Mouse (Mus musculus): Measurements from ENCODE around the gene Csnk1e. TPM values are rescaled to one million over a fixed set of nuclear protein-coding genes. Genes with fewer than 3 reads are reported as not detected.

Csnk1e gene
- polyA plus RNA-seq, 1 experiment: 25.9 TPM

GRCm38 (mm10) chr15:79374760-79375159, 80.6 kb downstream of the Csnk1e start:
- Histone ChIP-seq H3K27ac (ENCODE audit: insufficient read depth, low read depth, low read length) (no peak overlapping the region), H3K27me3 (ENCODE audit: control insufficient read depth, insufficient read depth, low read length) (no peaks in the 10 kb centered on the region), H3K4me1 (ENCODE audit: control insufficient read depth, insufficient read depth, insufficient read length, low read length) (peaks cover 8% of the 10 kb centered on the region), H3K36me3 (ENCODE audit: control insufficient read depth, insufficient read depth, low read length) (peaks cover 15% of the 10 kb centered on the region), H3K4me3 (ENCODE audit: low read depth, low read length) (no peak overlapping the region)
- 79% methylated on average over 3 of the region's 3 CpGs for WGBS
- TF ChIP-seq POLR2A (IDR thresholded peaks at IDR 0.05; ENCODE audit: low read depth, low read length) (no peak), CTCF (IDR thresholded peaks at IDR 0.05; ENCODE audit: extremely low read depth, insufficient read length, insufficient replicate concordance, low read depth, low read length) (no peak)

GRCm38 (mm10) chr15:79370281-79370843, 85.0 kb downstream of the Csnk1e start:
- peaks cover 25% of the 10 kb centered on the region for H3K4me1 ChIP-seq (ENCODE audit: control insufficient read depth, insufficient read depth, insufficient read length, low read length)
- TF ChIP-seq CTCF (IDR thresholded peaks at IDR 0.05; ENCODE audit: extremely low read depth, insufficient read length, insufficient replicate concordance, low read depth, low read length): no peak
- no peak for TF ChIP-seq POLR2A (IDR thresholded peaks at IDR 0.05; ENCODE audit: low read depth, low read length)
- WGBS: 89% methylated on average over 7 of the region's 7 CpGs
- H3K27ac ChIP-seq (ENCODE audit: insufficient read depth, low read depth, low read length): no peak overlapping the region
- peaks cover 11% of the 10 kb centered on the region; the same call in 1 of the 2 replicates for H3K36me3 ChIP-seq (ENCODE audit: control insufficient read depth, insufficient read depth, low read length)
- H3K4me3 ChIP-seq (ENCODE audit: low read depth, low read length): no peak overlapping the region
- H3K27me3 ChIP-seq (ENCODE audit: control insufficient read depth, insufficient read depth, low read length): no peaks in the 10 kb centered on the region

- Histone ChIP-seq H3K4me1 (ENCODE audit: control insufficient read depth, insufficient read depth, insufficient read length, low read length) (peaks cover 25% of the 10 kb centered on the region), H3K27ac (ENCODE audit: insufficient read depth, low read depth, low read length) (peak overlapping the region; percentile 74), H3K36me3 (ENCODE audit: control insufficient read depth, insufficient read depth, low read length) (peaks cover 14% of the 10 kb centered on the region; the same call in 1 of the 2 replicates), H3K27me3 (ENCODE audit: control insufficient read depth, insufficient read depth, low read length) (no peaks in the 10 kb centered on the region), H3K4me3 (ENCODE audit: low read depth, low read length) (no peak overlapping the region)
- TF ChIP-seq POLR2A (IDR thresholded peaks at IDR 0.05; ENCODE audit: low read depth, low read length): no peak
- TF ChIP-seq CTCF (IDR thresholded peaks at IDR 0.05; ENCODE audit: extremely low read depth, insufficient read length, insufficient replicate concordance, low read depth, low read length): no peak
- WGBS: 66% methylated on average over 15 of the region's 15 CpGs
Measured at GRCm38 (mm10) chr15:79369452-79370280, 85.7 kb downstream of the Csnk1e start.

GRCm38 (mm10) chr15:79368861-79369440, 86.4 kb downstream of the Csnk1e start:
- 56% methylated on average over 8 of the region's 8 CpGs for WGBS

GRCm38 (mm10) chr15:79368313-79368811, 87.0 kb downstream of the Csnk1e start:
- Histone ChIP-seq H3K4me1 (ENCODE audit: control insufficient read depth, insufficient read depth, insufficient read length, low read length) (peaks cover 25% of the 10 kb centered on the region), H3K27ac (ENCODE audit: insufficient read depth, low read depth, low read length) (peak overlapping the region; percentile 74), H3K27me3 (ENCODE audit: control insufficient read depth, insufficient read depth, low read length) (no peaks in the 10 kb centered on the region), H3K4me3 (ENCODE audit: low read depth, low read length) (peak overlapping the region; percentile 14; the same call in 1 of the 2 replicates), H3K36me3 (ENCODE audit: control insufficient read depth, insufficient read depth, low read length) (peaks cover 18% of the 10 kb centered on the region; the same call in 1 of the 2 replicates)
- 16% methylated on average over 14 of the region's 14 CpGs for WGBS
- TF ChIP-seq CTCF (IDR thresholded peaks at IDR 0.05; ENCODE audit: extremely low read depth, insufficient read length, insufficient replicate concordance, low read depth, low read length) (no peak), POLR2A (IDR thresholded peaks at IDR 0.05; ENCODE audit: low read depth, low read length) (no peak)

More at GRCm38 (mm10) chr15:79368861-79369440, 86.4 kb downstream of the Csnk1e start:
- Histone ChIP-seq H3K4me1 (ENCODE audit: control insufficient read depth, insufficient read depth, insufficient read length, low read length) (peaks cover 25% of the 10 kb centered on the region), H3K27ac (ENCODE audit: insufficient read depth, low read depth, low read length) (peak overlapping the region; percentile 74), H3K27me3 (ENCODE audit: control insufficient read depth, insufficient read depth, low read length) (no peaks in the 10 kb centered on the region), H3K4me3 (ENCODE audit: low read depth, low read length) (0 out of 2 replicates have a peak overlapping the region, but pooled peaks have one; percentile 2), H3K36me3 (ENCODE audit: control insufficient read depth, insufficient read depth, low read length) (peaks cover 18% of the 10 kb centered on the region; the same call in 1 of the 2 replicates)
- TF ChIP-seq CTCF (IDR thresholded peaks at IDR 0.05; ENCODE audit: extremely low read depth, insufficient read length, insufficient replicate concordance, low read depth, low read length) (no peak), POLR2A (IDR thresholded peaks at IDR 0.05; ENCODE audit: low read depth, low read length) (no peak)

Other genes starting within 250 kb of the Csnk1e start
- 20.8 and 27.9 TPM in 2 replicates for gene Pick1, start 226.4 kb downstream of the Csnk1e start, polyA plus RNA-seq (2012; rRNA removed)
- gene Gm49486, start 226.2 kb downstream of the Csnk1e start, polyA plus RNA-seq (2012; rRNA removed): 0.05 and 0.08 TPM in 2 replicates
- gene Slc16a8, start 200.8 kb downstream of the Csnk1e start, polyA plus RNA-seq (2012; rRNA removed): 0.75 and 2.6 TPM in 2 replicates
- gene Baiap2l2, start 170.0 kb downstream of the Csnk1e start, polyA plus RNA-seq (2012; rRNA removed): 139 and 542 TPM in 2 replicates
- gene Pla2g6, start 127.2 kb downstream of the Csnk1e start, polyA plus RNA-seq (2012; rRNA removed): 24.1 and 40.2 TPM in 2 replicates
- gene Maff, start 108.9 kb downstream of the Csnk1e start, polyA plus RNA-seq (2012; rRNA removed): 9.4 and 28.5 TPM in 2 replicates
- 80.3 and 168 TPM in 2 replicates for gene Tmem184b, start 52.0 kb downstream of the Csnk1e start, polyA plus RNA-seq (2012; rRNA removed)
- gene Kcnj4, start 49.7 kb upstream of the Csnk1e start, polyA plus RNA-seq (2012; rRNA removed): not detected in 2 replicates
- 9.0 and 10.5 TPM in 2 replicates for gene Kdelr3, start 60.8 kb upstream of the Csnk1e start, polyA plus RNA-seq (2012; rRNA removed)
- gene Ddx17, start 91.2 kb upstream of the Csnk1e start, polyA plus RNA-seq (2012; rRNA removed): 66.0 and 108 TPM in 2 replicates
- gene Dmc1, start 149.5 kb upstream of the Csnk1e start, polyA plus RNA-seq (2012; rRNA removed): 0.08 TPM in 1 of 2 replicates, not detected in the other
- gene Fam227a, start 203.4 kb upstream of the Csnk1e start, polyA plus RNA-seq (2012; rRNA removed): 0.06 and 0.25 TPM in 2 replicates
- 3.1 and 5.6 TPM in 2 replicates for gene Cby1, start 203.6 kb upstream of the Csnk1e start, polyA plus RNA-seq (2012; rRNA removed)
- 13.8 and 21.7 TPM in 2 replicates for gene Tomm22, start 215.3 kb upstream of the Csnk1e start, polyA plus RNA-seq (2012; rRNA removed)
- gene Josd1, start 232.4 kb upstream of the Csnk1e start, polyA plus RNA-seq (2012; rRNA removed): 9.5 and 14.2 TPM in 2 replicates
- 18.6 and 34.9 TPM in 2 replicates for gene Gtpbp1, start 235.3 kb upstream of the Csnk1e start, polyA plus RNA-seq (2012; rRNA removed)